Mouse (Mus musculus) testis, adult 2 months (tissue): ENCODE results near the gene Cx3cr1.

ENCODE experiments used
- CTCF ChIP-seq: fragments of 200-500 bp; IDR thresholded peaks from 2 replicates; pipeline ENCODE4 v1.5.1; 2012; ENCODE audit warnings: low read depth, mild to moderate bottlenecking, inconsistent platforms, low read length, moderate library complexity; ENCODE audit not compliant: control insufficient read depth, insufficient read depth, insufficient replicate concordance
- POLR2A ChIP-seq: fragments of 200-500 bp; IDR thresholded peaks from 2 replicates; pipeline ENCODE4 v1.6.1; 2012; ENCODE audit warnings: low read depth, mild to moderate bottlenecking, inconsistent platforms, low read length, moderate library complexity; ENCODE audit not compliant: control insufficient read depth

GRCm38 (mm10) chr9:119974609-119975008 is 95.1 kb downstream of the Cx3cr1 start:
- peak; percentile 15; the same call in 1 of the 2 replicates for TF ChIP-seq CTCF
- no peak for TF ChIP-seq POLR2A
